Mouse (Mus musculus) yolk sac, embryonic 10.5 days (tissue): ENCODE measurements around the gene 4430402I18Rik.
"Not testable (repeated sequence)": the region's sequence is repeated elsewhere in the genome, so short reads cannot be mapped to it uniquely, and the experiment has no call there.

Experiments used
- DNase-seq: peaks from one replicate; pipeline ENCODE4 v3.0.0-alpha.2; 2017; ENCODE audit warnings: low spot score

The 4430402I18Rik gene

GRCm38 (mm10) chr19:28967652-28968051 lies at the start of gene 4430402I18Rik:
Gene 4430402I18Rik (minus strand): TSS chr19:28967800.
- DNase-seq = no peak

GRCm38 (mm10) chr19:29016786-29017185 lies 49.2 kb upstream of the 4430402I18Rik start:
- no peak for DNase-seq

- no peak for DNase-seq
Measured at GRCm38 (mm10) chr19:29016204-29016765, 48.7 kb upstream of the 4430402I18Rik start.

- DNase-seq = no peak
Measured at GRCm38 (mm10) chr19:29015410-29016203, 48.0 kb upstream of the 4430402I18Rik start.

GRCm38 (mm10) chr19:29014466-29015055 lies 47.0 kb upstream of the 4430402I18Rik start:
- DNase-seq = no peak

- DNase-seq = no peak
Measured at GRCm38 (mm10) chr19:29011355-29011990, 43.9 kb upstream of the 4430402I18Rik start.

- DNase-seq = no peak
Measured at GRCm38 (mm10) chr19:29009046-29009445, 41.4 kb upstream of the 4430402I18Rik start.

- DNase-seq = no peak
Measured at GRCm38 (mm10) chr19:29008069-29008706, 40.6 kb upstream of the 4430402I18Rik start.

- not testable (repeated sequence) for DNase-seq
Measured at GRCm38 (mm10) chr19:29000321-29000720, 32.7 kb upstream of the 4430402I18Rik start.

GRCm38 (mm10) chr19:28997976-28998630 lies 30.5 kb upstream of the 4430402I18Rik start:
- DNase-seq = no peak

GRCm38 (mm10) chr19:28995366-28995765 lies 27.8 kb upstream of the 4430402I18Rik start:
- DNase-seq = no peak

- no peak for DNase-seq
Measured at GRCm38 (mm10) chr19:28994870-28995269, 27.3 kb upstream of the 4430402I18Rik start.

GRCm38 (mm10) chr19:28991391-28991790 lies 23.8 kb upstream of the 4430402I18Rik start:
- DNase-seq = no peak

GRCm38 (mm10) chr19:28990590-28991221 lies 23.1 kb upstream of the 4430402I18Rik start:
- DNase-seq = no peak

GRCm38 (mm10) chr19:28990194-28990589 lies 22.6 kb upstream of the 4430402I18Rik start, which contains the start of gene Cdc37l1:
Gene Cdc37l1 (plus strand): TSS chr19:28990352.
- DNase-seq = peak; percentile 97

GRCm38 (mm10) chr19:28989515-28989914 lies 21.9 kb upstream of the 4430402I18Rik start:
- DNase-seq = no peak

- DNase-seq = no peak
Measured at GRCm38 (mm10) chr19:28982617-28983016, 15.0 kb upstream of the 4430402I18Rik start.

GRCm38 (mm10) chr19:28974862-28975611 lies 7.4 kb upstream of the 4430402I18Rik start:
- peak; percentile 77 for DNase-seq

GRCm38 (mm10) chr19:28970251-28970650 lies 2.7 kb upstream of the 4430402I18Rik start:
- no peak for DNase-seq

GRCm38 (mm10) chr19:28969231-28969630 lies 1.6 kb upstream of the 4430402I18Rik start:
- no peak for DNase-seq
